Mouse (Mus musculus): ENCODE measurements around the gene Agbl3.

DNA sequence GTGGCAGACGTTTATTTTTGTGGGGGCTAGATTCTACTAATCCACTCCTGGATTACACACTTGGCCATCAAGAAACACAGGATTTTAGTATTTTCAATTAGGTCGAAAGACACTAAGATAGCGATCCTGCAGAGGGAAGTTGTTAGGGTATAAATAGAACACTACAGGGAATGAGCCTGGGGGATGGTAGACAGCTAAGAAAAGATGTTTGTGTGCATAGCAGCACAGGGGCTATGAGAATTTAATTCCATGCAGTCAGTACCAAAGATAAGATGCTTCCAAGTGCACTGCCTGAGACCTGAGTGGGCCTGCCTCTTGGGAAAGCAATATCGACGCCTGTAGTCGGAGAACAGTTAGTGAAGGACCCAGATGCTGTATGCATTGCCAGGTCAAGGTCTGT lies 9.7 kb upstream of the Agbl3 start:
- TF ChIP-seq CTCF (IDR thresholded peaks at IDR 0.05; ENCODE audit: borderline replicate concordance, insufficient read depth, low read depth, low read length) (no peak), POLR2A (IDR thresholded peaks at IDR 0.05; ENCODE audit: borderline replicate concordance, insufficient read depth, low read length) (no peak)

Data from cerebellum, adult 2 months (tissue).